Mouse (Mus musculus): ENCODE results near the gene Itfg2. TPM values are rescaled to one million over a fixed set of nuclear protein-coding genes. Genes with fewer than 3 reads are reported as not detected.

The Itfg2 gene
- polyA plus RNA-seq, 1 experiment from 2014 or later = 21.8 TPM

Other genes starting within 250 kb of the Itfg2 start
- 2.3 and 2.7 TPM in 2 replicates for gene Tead4, start 124.1 kb downstream of the Itfg2 start, polyA plus RNA-seq (2015; fragmentation: Nextera tagmentation; extraction: Ambion mirVana)
- 9.0 and 13.3 TPM in 2 replicates for gene Tulp3, start 69.1 kb downstream of the Itfg2 start, polyA plus RNA-seq (2015; fragmentation: Nextera tagmentation; extraction: Ambion mirVana)
- gene Rhno1, start 62.0 kb downstream of the Itfg2 start, polyA plus RNA-seq (2015; fragmentation: Nextera tagmentation; extraction: Ambion mirVana) = 69.7 and 80.4 TPM in 2 replicates
- gene Foxm1, start 62.0 kb downstream of the Itfg2 start, polyA plus RNA-seq (2015; fragmentation: Nextera tagmentation; extraction: Ambion mirVana) = 18.1 and 28.4 TPM in 2 replicates
- gene Tex52, start 49.5 kb downstream of the Itfg2 start, polyA plus RNA-seq (2015; fragmentation: Nextera tagmentation; extraction: Ambion mirVana) = 0.18 and 0.39 TPM in 2 replicates
- not detected in 2 replicates for gene Gm44596, start 49.4 kb downstream of the Itfg2 start, polyA plus RNA-seq (2015; fragmentation: Nextera tagmentation; extraction: Ambion mirVana)
- 2.3 and 4.0 TPM in 2 replicates for gene Nrip2, start 25.6 kb downstream of the Itfg2 start, polyA plus RNA-seq (2015; fragmentation: Nextera tagmentation; extraction: Ambion mirVana)
- 245 and 276 TPM in 2 replicates for gene Fkbp4, start 13.7 kb upstream of the Itfg2 start, polyA plus RNA-seq (2015; fragmentation: Nextera tagmentation; extraction: Ambion mirVana)
- 0.28 and 2.3 TPM in 2 replicates for gene Pzp, start 101.8 kb upstream of the Itfg2 start, polyA plus RNA-seq (2015; fragmentation: Nextera tagmentation; extraction: Ambion mirVana)
- gene A2ml1, start 156.7 kb upstream of the Itfg2 start, polyA plus RNA-seq (2015; fragmentation: Nextera tagmentation; extraction: Ambion mirVana) = 0.98 and 2.3 TPM in 2 replicates
- gene Klrb1a, start 198.6 kb upstream of the Itfg2 start, polyA plus RNA-seq (2015; fragmentation: Nextera tagmentation; extraction: Ambion mirVana) = 0.20 TPM in 1 of 2 replicates, not detected in the other
- not detected in 2 replicates for gene Clec2h, start 237.5 kb upstream of the Itfg2 start, polyA plus RNA-seq (2015; fragmentation: Nextera tagmentation; extraction: Ambion mirVana)